Mouse (Mus musculus): Measurements from ENCODE around the gene Vars2. TPM values are rescaled to one million over a fixed set of nuclear protein-coding genes. Genes with fewer than 3 reads are reported as not detected.

Vars2 gene
- 10 to 100 TPM in 2 of 4 experiments, 1 to 10 TPM in 2; 9.0 to 15.4 (median 10.3) TPM for total RNA-seq (2022)

DNA sequence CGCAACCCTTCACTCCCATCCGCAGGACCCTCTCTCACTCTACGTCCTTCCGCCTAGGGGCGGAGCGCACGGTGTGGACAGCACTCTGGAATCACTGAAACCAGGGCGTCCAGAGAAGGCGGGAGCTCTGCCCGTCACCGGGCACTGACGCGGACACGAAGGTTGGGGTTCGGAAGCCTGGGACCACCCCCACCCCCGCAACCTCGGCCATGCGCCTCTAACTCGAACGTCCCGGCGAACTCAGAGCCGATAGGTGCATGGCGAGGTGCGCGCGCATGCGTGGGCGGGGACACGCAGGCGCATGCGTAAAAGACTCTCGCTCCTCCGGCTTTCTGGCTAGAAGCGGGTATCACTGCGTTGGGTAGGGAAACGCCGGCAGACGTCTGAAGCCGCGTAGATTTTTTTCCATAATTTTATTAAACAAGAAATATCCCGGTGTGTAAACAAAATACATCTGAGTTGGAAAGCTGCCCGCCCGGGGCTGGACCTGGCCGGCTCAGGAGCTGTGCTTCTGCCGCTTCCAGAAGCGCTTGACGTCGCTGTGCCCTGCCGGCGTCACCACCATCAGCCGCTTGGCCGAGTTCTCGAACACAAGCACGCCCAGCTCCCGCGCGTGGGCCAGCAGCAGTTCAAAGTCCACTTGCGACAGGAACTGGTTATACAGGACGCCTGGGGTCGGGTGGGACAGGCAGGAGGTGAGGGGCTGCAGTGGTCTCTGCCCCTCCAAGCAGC is at the start of gene Vars2:
Vars2 (minus strand) TSS at position 259 of the 732 bp plus-strand sequence.
- peak; percentile 97 for DNase-seq (ENCODE audit: low spot score in 2 of 2)

DNA sequence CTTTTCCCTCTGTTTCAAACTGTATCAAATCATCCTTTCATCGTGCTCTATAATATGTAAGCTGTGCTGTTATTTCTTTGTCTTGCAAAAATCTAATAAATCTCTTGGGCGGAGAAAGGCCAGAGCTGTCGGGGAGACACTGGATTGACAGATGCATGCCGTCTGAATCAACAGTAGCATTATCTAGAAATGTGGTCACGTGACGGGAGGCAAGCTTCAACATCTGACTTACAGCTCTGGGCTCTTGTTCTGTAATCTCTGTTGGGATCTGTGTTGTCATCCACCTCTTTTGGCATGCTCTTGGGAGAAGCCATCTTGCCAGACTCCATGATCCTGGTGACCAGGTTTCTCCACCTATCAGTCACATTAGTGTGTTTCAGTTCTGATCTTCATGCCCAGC is 49.7 kb upstream of the Vars2 start:
- DNase-seq (ENCODE audit: low spot score in 2 of 2) = no peak

DNA sequence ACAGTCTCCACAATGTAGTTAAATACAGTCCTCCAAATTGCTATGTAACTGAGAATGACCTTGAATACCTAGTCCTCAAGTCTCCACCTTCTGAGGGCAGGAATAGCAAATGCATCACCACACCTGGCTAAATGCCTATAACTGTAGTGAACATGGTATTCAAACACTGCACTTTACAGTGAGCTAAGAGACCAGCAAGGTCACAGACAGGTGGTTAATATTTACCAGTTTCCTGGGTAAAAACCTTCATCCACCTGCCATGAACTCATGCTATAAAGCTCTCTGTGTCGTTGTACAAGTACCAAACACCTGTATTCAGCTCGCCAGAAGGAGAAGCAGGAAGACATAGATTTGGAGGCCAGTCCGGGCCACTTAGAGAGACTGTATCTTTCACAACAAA is 48.7 kb upstream of the Vars2 start:
- no peak for DNase-seq (ENCODE audit: low spot score in 2 of 2)

- DNase-seq (ENCODE audit: low spot score in 2 of 2) = no peak
Observed at GRCm38 (mm10) chr17:35710705-35711347, 43.4 kb upstream of the Vars2 start.

DNA sequence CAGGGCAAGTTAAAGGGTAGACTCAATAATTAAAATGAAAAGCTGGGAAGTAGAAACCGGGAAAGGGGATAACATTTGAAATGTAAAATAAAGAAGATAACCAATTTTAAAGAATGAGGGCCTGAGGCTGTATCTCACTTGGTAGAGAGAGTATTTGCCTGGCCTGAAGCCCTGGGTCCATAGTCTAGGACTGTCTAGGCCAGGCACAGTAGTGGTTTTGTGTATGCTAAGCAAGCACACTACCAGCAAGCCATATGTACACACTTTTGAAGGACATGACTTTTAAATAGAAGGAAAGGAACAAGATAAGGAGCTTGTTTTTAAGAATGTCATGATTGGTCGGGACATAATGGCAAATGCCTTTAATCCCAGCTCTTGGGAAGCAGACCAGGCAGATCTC is 41.2 kb upstream of the Vars2 start:
- no peak for DNase-seq (ENCODE audit: low spot score in 2 of 2)

DNA sequence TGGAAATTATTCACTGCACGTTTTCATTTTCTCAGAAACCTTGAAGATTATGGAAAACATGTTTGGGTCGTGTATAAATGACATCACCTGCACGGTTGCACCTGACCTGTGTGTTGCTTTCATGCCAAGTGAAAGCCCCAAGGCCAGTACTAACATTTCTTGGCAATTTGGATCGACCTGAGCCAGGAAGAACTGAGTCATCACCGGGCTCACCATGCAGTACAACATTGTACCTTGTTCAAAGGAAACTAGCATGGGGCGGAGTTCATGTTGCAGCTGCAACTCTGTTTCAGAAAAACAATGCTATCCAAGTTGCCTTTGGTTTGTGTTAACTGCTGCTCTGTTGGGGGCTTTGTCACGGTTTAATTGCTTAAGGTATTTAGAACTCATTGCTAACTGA is 40.5 kb upstream of the Vars2 start:
- no peak for DNase-seq (ENCODE audit: low spot score in 2 of 2)

DNA sequence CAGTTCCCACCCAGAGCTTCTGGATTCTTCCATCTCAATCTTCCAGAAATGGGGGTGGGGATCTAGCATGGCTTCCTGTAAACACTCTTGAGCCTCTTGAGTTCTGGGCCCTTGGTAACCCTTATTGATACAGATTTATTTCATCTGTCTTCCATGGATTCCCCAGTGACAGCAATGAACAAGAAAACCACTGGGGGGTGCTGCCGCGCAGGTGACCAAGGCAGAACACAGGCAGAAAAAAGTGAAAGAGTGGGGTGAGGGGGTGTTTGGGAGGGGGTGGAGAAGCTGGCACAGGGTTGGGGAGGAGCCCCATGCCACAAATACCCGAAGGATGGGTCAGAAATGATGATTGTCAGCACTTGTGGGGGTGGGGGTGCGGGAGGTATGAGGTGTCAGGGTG is 38.4 kb upstream of the Vars2 start:
- no peak for DNase-seq (ENCODE audit: low spot score in 2 of 2)

GRCm38 (mm10) chr17:35704621-35705464 is 37.5 kb upstream of the Vars2 start, which contains the start of gene Ddr1:
TSS of gene Ddr1 (minus strand) at chr17:35704621.
- DNase-seq (ENCODE audit: low spot score in 2 of 2) = no peak

DNA sequence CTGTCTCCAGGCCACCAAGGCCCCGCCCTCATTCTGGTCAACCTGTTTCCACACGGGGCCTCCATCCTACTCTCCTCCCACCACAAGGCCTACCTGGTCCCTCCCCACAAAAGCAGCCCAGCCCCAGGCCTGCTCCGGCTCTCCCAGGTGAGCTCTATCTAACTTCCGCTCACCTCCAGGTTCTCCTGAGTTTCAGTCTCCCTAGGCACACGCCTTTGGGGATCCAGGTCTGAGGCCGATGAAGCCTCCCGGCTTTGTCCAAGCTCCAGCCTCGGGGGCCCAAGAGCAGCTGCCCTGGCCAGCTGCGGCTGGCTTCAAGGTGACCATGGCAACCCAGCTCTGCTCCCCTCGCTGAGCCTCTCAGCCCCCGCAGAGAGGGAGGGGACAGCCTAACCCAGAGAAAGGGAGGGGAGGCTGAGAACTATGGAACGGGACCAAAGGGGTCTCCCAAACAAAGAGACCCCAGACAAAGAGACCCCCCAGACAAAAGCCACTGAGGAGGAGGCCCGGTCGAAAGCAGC is 36.4 kb upstream of the Vars2 start:
- DNase-seq (ENCODE audit: low spot score in 2 of 2) = no peak

GRCm38 (mm10) chr17:35703065-35703464 is 35.7 kb upstream of the Vars2 start:
- DNase-seq (ENCODE audit: low spot score in 2 of 2) = no peak

DNA sequence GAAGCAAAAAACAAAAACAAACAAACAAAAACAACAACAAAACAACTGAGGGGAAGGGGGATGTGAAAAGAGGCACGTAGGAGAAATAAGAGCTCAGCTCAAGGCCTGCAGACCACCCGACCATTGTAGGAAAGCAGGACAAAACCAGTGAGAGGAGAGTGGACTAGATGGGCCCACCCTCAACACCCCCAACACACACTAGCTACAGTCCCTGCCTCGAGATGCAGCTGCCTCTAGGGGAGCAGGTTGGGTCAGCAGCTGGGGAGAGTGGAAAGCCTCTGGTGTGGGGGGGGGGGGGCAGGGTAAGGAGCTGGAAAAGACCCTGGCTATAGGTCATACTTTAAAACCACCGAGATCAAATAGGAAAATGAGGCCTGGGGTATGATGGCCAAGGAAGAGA is 35.2 kb upstream of the Vars2 start:
- no peak for DNase-seq (ENCODE audit: low spot score in 2 of 2)

- DNase-seq (ENCODE audit: low spot score in 2 of 2) = peak; percentile 29 to 46
Observed at GRCm38 (mm10) chr17:35701978-35702461, 34.6 kb upstream of the Vars2 start.

DNA sequence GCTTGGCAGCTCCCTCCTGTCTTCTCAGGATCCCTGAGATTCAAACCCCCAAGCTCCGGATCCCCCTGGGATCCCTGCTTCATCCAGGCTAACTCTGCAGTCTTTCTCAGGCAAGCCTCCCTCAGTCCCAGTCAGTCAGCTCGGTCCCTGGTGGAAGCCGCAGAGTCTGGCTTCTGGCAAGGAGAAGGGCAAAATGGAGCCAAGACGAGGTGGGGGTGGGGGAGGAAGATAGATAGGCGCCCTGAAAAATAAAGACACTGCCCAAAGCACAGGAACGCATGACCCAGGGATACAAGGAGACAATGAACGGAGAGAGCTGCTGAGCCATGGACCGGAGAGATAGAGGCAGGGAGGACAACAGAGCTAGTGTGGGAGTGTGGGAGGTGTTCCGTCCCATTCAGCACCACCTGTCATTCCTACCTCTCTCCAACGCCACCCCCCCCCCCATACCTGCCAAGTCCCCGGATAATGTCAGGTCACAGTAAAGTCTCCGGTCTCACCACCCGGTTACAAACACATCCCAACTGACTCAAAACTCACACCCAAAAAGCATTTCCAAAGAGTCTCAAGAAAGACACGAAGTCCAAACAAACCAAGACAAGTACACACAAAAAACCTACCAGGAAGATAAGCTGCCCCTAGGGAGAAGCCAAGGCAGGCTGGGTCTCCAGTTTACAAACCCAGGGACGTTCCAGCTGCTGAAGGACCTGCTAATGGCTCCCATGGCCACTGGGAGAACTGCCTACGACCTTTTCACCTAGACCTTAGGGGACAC is 34.0 kb upstream of the Vars2 start:
- DNase-seq (ENCODE audit: low spot score in 2 of 2) = no peak

DNA sequence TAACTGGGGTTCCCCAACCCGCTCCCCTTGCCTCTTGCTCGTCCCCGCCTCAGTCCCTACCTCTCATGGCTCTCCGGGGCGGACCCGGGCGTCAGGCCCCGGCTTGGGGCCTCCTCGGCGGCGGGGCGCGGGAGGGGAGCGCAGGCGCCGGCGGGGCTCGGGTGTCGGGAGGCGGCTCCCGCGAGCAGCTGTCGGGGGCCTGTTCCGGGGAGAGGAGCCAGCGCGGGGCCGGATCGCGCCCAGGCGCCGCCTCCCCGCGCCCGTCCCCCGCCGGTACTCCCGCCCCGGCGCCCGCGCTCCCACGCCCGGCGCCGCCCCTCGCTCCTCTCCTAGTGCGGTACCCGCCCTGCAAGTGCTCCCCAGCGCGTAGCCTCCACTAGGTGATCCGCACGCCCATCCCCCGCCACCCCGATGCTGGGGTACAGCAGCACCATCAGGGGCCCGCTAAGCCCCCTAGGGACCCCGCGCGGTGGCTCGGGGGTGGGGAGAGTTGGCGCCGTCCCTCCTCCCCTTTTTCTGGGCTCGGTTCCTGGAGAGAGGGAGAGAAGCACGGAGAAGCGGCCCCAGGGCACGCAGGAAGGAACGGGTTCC is 33.1 kb upstream of the Vars2 start:
- DNase-seq (ENCODE audit: low spot score in 2 of 2) = peak; percentile 82 to 85

DNA sequence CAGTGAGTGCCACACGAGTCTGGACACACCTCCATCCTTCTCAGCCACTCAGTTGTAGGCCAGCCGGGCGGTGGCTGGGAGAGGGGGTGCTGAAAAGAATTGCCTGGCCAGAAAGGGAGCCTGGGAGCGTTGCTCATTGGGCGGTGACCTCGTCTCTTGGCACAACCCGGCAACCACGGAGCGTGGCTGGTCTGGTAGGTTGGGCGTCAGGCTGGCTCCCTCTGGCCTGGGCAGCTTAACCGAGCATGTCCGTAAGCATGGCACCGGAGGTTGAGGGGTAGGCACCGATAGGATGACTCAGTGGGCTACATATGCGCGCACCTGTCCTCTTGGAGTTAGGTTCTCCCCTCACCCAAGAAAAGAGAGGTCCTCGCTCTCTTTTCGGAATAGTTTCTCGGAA is 32.5 kb upstream of the Vars2 start:
- DNase-seq (ENCODE audit: low spot score in 2 of 2) = peak; percentile 82 to 90

- no peak for DNase-seq (ENCODE audit: low spot score in 2 of 2)
Observed at GRCm38 (mm10) chr17:35698501-35698883, 31.1 kb upstream of the Vars2 start.

DNA sequence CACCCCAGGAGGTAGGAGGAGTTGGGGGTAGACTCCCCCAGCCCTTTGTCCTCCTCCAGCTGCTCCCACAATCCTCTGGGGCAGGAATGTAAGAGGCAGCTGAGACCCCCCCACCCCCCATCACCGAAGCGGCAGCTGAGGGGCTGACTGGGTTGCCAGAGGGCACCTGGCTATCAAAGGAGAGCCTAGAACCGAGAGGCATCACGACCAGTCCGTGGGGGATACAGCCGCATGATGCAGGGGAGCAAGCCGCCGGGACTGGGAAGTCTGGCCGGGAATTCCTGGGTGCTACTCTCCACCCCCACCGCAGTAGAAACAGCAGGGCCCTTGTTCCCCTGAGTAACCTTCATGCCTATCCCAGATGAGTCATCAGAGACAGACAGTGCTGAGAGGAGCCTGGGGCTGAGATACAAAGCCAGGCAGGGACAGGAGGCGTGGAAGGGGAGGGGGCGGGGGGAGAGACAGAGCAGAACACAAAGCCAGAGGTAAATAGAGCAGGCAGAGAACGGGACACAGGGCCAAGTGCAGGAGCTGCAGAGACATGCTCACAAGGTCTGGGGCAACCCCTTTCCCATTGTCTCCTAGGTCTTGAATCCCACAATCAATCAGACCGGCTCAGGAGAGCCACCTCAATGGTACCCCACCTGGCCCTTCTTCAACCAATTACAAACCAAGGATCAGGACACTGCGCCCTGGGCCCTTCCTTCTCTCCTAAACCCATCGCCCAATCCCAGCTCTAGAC is 30.5 kb upstream of the Vars2 start:
- DNase-seq (ENCODE audit: low spot score in 2 of 2) = no peak

GRCm38 (mm10) chr17:35697429-35697758 is 30.0 kb upstream of the Vars2 start:
- no peak for DNase-seq (ENCODE audit: low spot score in 2 of 2)

DNA sequence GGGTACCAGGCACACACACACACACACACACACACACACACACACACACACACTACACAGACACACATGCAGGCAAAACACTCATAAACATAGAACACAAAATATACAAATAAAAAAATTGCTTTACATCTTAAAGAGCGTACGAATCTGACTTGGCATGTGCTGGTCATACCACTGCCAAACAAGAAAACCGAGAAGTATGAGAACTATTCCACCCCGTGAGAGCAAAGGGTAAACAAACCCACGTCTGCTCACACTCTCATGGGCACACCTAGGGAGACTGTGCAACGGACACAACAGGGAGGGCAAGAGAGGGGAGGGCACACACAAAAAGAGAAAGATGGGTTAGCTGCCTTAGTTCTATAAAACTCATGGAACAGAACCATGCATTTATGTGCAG is 29.3 kb upstream of the Vars2 start:
- DNase-seq (ENCODE audit: low spot score in 2 of 2) = no peak

DNA sequence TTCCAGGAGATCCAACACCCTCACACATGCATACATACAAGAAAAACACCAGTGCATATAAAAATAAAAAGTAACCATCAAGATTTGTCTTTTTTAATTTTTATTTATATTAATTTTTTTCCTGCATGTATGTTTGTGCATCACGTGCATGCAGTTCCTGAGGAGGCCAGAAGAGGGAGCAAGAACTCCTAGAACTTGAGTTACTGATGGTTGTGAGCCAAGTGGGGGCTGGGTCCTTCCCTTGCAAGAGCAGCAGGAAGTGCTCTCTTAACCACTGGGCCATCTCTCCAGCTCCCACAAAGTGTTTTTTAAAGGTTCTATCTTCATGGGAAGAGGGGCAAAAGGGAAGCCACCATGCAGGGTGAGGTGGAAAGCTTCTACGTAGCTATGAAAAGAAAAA is 27.9 kb upstream of the Vars2 start:
- no peak for DNase-seq (ENCODE audit: low spot score in 2 of 2)
